Mouse (Mus musculus) frontal cortex, postnatal 10 days (tissue): ENCODE data around the gene Pglyrp3.
"Not testable (repeated sequence)": the region's sequence is repeated elsewhere in the genome, so short reads cannot be mapped to it uniquely, and the experiment has no call there.

Source experiments
- DNase-seq, 2 experiments: peaks; one replicate each; pipeline ENCODE4 v3.0.0; 2022; ENCODE audit warnings: low spot score in 2 of 2, mixed read lengths in 1 of 2

Pglyrp3 gene

GRCm38 (mm10) chr3:92014283-92014682 is at the start of gene Pglyrp3:
Gene Pglyrp3 (plus strand): TSS chr3:92014583.
- DNase-seq: no peak

GRCm38 (mm10) chr3:92011001-92011400 is 3.4 kb upstream of the Pglyrp3 start:
- no peak for DNase-seq

- not testable (repeated sequence) for DNase-seq
These were observed 10.2 kb downstream of the Pglyrp3 start for GRCm38 (mm10) chr3:92024541-92024940.

- no peak for DNase-seq
These were observed 18.8 kb downstream of the Pglyrp3 start for GRCm38 (mm10) chr3:92033203-92033602.

- no peak for DNase-seq
These were observed 19.5 kb downstream of the Pglyrp3 start for GRCm38 (mm10) chr3:92033892-92034291.

GRCm38 (mm10) chr3:92050382-92051054 is 36.1 kb downstream of the Pglyrp3 start:
- DNase-seq: no peak

GRCm38 (mm10) chr3:92080462-92081284 is 66.3 kb downstream of the Pglyrp3 start:
- peak; percentile 62 to 64 for DNase-seq
